Mouse (Mus musculus): ENCODE results near the gene Scmh1. TPM values are rescaled to one million over a fixed set of nuclear protein-coding genes. Genes with fewer than 3 reads are reported as not detected.

Scmh1 gene
- polyA plus RNA-seq, 1 experiment from 2014 or later: 58.3 TPM

DNA sequence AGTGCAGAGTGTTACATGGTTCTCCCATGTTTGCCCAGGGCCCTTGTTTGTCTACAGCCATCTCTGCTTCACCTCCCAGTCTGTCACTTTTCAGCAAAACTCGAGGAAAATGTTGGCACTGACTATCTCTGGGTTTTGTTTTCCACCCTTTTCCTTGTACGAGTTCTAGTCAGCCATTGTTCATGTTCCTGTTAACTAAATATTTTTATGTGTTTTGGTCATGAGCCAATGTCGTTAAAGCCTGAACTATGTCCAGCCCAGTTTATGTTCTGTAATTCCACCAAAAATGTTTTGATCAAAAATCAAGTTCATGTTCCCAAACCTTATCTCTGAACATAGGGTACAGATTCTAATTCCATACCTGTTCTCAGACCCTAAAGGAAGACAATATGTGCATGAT lies 166.6 kb downstream of the Scmh1 start:
- peaks cover 21% of the 10 kb centered on the region for H3K4me1 ChIP-seq
- no peaks in the 10 kb centered on the region for H3K9me3 ChIP-seq
- no peak overlapping the region for H3K27ac ChIP-seq
- DNase-seq (ENCODE audit: low spot score): no peak
- H3K27me3 ChIP-seq (ENCODE audit: insufficient read depth, poor library complexity, severe bottlenecking): no peaks in the 10 kb centered on the region
- 70% methylated on average over 3 of the region's 3 CpGs for WGBS
- no peaks in the 10 kb centered on the region for H3K36me3 ChIP-seq
- no peak overlapping the region for H3K4me3 ChIP-seq

Other genes with a start within 250 kb of the Scmh1 start
- 0.46 and 0.60 TPM in 2 replicates for gene Edn2, start 244.1 kb upstream of the Scmh1 start, polyA plus RNA-seq (2016; fragmentation: Nextera tagmentation; extraction: Ambion mirVana)
- 0.07 and 0.20 TPM in 2 replicates for gene Foxo6, start 117.9 kb upstream of the Scmh1 start, polyA plus RNA-seq (2016; fragmentation: Nextera tagmentation; extraction: Ambion mirVana)
- gene Slfnl1, start 127.0 kb downstream of the Scmh1 start, polyA plus RNA-seq (2016; fragmentation: Nextera tagmentation; extraction: Ambion mirVana): 0.10 TPM in 2 replicates
- gene Ctps, start 165.0 kb downstream of the Scmh1 start, polyA plus RNA-seq (2016; fragmentation: Nextera tagmentation; extraction: Ambion mirVana): 114 and 117 TPM in 2 replicates
- 0.36 and 0.41 TPM in 2 replicates for gene Gm8439, start 183.5 kb downstream of the Scmh1 start, polyA plus RNA-seq (2016; fragmentation: Nextera tagmentation; extraction: Ambion mirVana)

Data from heart, embryonic 10.5 days (tissue).